Mouse (Mus musculus) stomach, embryonic 16.5 days (tissue): ENCODE results near the gene Gm20822. TPM values are rescaled to one million over a fixed set of nuclear protein-coding genes. Genes with fewer than 3 reads are reported as not detected.
"Not testable (repeated sequence)": the region's sequence is repeated elsewhere in the genome, so short reads cannot be mapped to it uniquely, and the experiment has no call there.

Experiments
- ATAC-seq: fragments of 200-750 bp; cut with Nextera tagmentation; 2 replicates; pipeline ENCODE4 v1.8.0; 2017; ENCODE audit warnings: moderate number of reproducible peaks, moderate TSS enrichment; ENCODE audit not compliant: insufficient read depth, low FRiP score
- H3K27ac ChIP-seq: fragments of 300-500 bp; sonication (generic); 2 replicates; pipeline ENCODE4 v1.5.1; 2014; ENCODE audit warnings: low read length
- H3K27me3 ChIP-seq: fragments of 300-500 bp; sonication (generic); 2 replicates; pipeline ENCODE4 v1.6.1; 2014; ENCODE audit warnings: low read length, control low read depth, mixed read lengths; ENCODE audit not compliant: control insufficient read depth, insufficient read depth
- H3K36me3 ChIP-seq: fragments of 300-500 bp; sonication (generic); 2 replicates; pipeline ENCODE4 v1.6.1; 2014; ENCODE audit warnings: low read length; ENCODE audit not compliant: control insufficient read depth, insufficient read depth
- H3K4me1 ChIP-seq: fragments of 300-500 bp; sonication (generic); 2 replicates; pipeline ENCODE4 v1.6.1; 2014; ENCODE audit warnings: low read length, control low read depth, mixed read lengths; ENCODE audit not compliant: control insufficient read depth, insufficient read depth
- H3K4me2 ChIP-seq: fragments of 300-500 bp; sonication (generic); 2 replicates; pipeline ENCODE4 v1.6.1; 2014; ENCODE audit warnings: low read depth, low read length, mixed read lengths
- H3K4me3 ChIP-seq: fragments of 300-500 bp; sonication (generic); replicated peaks from 2 replicates; pipeline ENCODE4 v1.5.1; 2014; ENCODE audit warnings: mild to moderate bottlenecking, low read length
- H3K9ac ChIP-seq: fragments of 300-500 bp; sonication (generic); 2 replicates; pipeline ENCODE4 v1.6.1; 2014; ENCODE audit warnings: low read length
- H3K9me3 ChIP-seq: fragments of 300-500 bp; sonication (generic); replicated peaks from 2 replicates; pipeline ENCODE4 v1.6.1; 2016; ENCODE audit warnings: low read length, control low read depth; ENCODE audit not compliant: control insufficient read depth
- WGBS: fragments of 180-500 bp; shearing (Covaris S2); extraction: QIAGEN DNeasy Blood & Tissue Kit; methylation state at CpG from one replicate; pipeline ENCODE4 v1.1.7; 2014; 5-methylcytosine and 5-hydroxymethylcytosine counted together
- polyA plus RNA-seq: library from polyadenylated mRNA; unstranded; fragments of >200 nt; fragmentation: Nextera tagmentation; extraction: Ambion mirVana; gene quantifications from 2 replicates; pipeline ENCODE4 v1.2.1, GENCODE M21; 2015

Gm20822 gene
- polyA plus RNA-seq, result not detected in 2 replicates

DNA sequence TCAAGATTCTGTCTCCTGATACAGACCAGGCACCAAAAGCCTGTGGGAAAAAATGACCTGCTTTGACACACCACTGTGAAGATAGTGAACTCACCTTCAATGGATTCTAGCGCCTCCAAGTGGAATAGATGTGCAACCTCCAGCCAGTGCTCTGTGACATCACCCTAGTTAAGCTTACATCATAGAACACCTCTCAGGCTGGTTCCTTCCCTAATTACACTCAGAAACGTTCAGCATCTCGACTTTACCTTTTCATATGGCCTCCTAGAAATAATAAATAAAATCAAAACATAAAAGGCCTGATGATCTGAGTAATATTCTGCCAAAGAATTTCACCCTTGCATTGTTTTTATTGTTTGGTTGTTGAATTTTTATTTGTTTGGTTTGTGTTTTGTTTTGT is at the start of gene Gm20822:
Gene Gm20822 (minus strand): TSS at position 101 of the 400 bp plus-strand sequence.
- ATAC-seq, H3K4me1 ChIP-seq, H3K9me3 ChIP-seq, H3K36me3 ChIP-seq, H3K4me2 ChIP-seq, H3K27ac ChIP-seq, H3K4me3 ChIP-seq, H3K9ac ChIP-seq, H3K27me3 ChIP-seq: not testable (repeated sequence)
- no CpG with 5 or more reads among the region's 3 CpGs for WGBS
